Mouse (Mus musculus): ENCODE results near the gene Gm10037. TPM values are rescaled to one million over a fixed set of nuclear protein-coding genes. Genes with fewer than 3 reads are reported as not detected.
A peak's percentile ranks its signal among the peaks of the same experiment; 100 is the strongest.
"Not testable (repeated sequence)": the region's sequence is repeated elsewhere in the genome, so short reads cannot be mapped to it uniquely, and the experiment has no call there.

Gm10037 gene
- total and polyA plus RNA-seq, 3 experiments: 0.73 to 1.2 TPM; not detected in 1

DNA sequence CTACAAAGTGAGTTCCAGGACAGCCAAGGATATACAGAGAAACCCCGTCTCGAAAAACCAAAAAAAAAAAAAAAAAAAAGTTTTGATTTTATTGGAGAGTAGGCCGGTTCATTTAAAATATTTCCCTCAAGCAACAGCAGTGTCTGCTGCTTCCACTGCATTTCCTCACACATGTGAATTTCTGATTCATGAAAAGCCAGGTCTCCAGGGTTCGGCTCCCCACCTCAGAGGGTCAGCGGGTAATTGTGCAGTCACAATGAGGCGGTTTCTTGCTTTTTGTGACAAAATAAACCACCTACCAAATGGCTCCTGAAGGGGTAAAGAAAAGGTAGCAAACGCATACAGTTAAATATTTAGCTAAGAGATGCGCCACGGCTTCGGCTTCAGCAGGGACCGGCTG, 32.1 kb downstream of the Gm10037 start, which contains the start of gene BC048507:
TSS of gene BC048507 (plus strand) at position 301 of the 400 bp plus-strand sequence.
- Histone ChIP-seq H3K27me3 (ENCODE audit: control insufficient read depth, insufficient read depth, low read length) (0 out of 2 replicates have a peak, but pooled peaks cover 3% of the 10 kb centered on the region), H3K9ac (ENCODE audit: low read depth, low read length) (no peak within 1 kb of the TSS), H3K4me3 (no peak within 1 kb of the TSS), H3K79me2 (replicated peaks; ENCODE audit: control insufficient read depth, insufficient read depth, low read length) (no peaks in the 10 kb centered on the region), H3K36me3 (ENCODE audit: control insufficient read depth, insufficient read depth, low read length) (no peaks in the 10 kb centered on the region), H3K4me1 (ENCODE audit: control insufficient read depth, insufficient read depth, low read length) (no peaks in the 10 kb centered on the region), H3K27ac (no peak within 1 kb of the TSS)
- TF ChIP-seq POLR2A (IDR thresholded peaks at IDR 0.05; ENCODE audit: insufficient read depth, low read depth, low read length) (no peak), EP300 (IDR thresholded peaks at IDR 0.05; ENCODE audit: insufficient read depth, low read depth, low read length) (no peak), CTCF (IDR thresholded peaks at IDR 0.05) (no peak)
- 72% methylated on average over 11 of the region's 11 CpGs for WGBS
- no peak for DNase-seq
- intact Hi-C loops (cut with DNase I): no loop called here

DNA sequence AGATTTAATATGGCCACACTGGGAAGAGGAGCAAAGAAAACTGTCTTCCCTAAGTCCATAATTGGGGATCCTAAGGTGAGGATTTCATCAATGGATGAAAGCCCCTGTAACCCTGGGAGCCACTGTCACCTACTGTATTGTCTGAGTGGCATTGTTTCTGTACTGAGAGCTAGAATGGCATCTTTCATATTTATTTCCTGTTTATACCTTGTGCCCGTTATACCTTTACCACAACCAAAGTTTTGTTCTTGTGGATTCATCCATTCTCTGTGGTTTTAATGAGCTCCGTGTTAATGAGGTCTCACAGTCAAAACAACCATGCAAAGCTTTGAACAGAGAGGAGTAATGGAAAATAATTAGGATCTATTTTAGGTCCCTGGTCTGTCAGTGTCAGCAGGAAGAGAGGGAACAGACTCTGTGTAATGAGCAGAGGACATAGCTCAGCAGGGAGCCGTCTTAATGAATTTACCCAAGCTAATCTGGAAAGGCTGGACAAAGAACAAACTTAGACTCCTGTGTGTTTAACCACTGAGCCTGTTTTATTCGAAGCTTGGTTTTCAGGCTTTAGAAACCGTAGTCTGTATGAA, 34.0 kb downstream of the Gm10037 start:
- Histone ChIP-seq H3K4me3 (no peak overlapping the region), H3K27me3 (ENCODE audit: control insufficient read depth, insufficient read depth, low read length) (0 out of 2 replicates have a peak, but pooled peaks cover 2% of the 10 kb centered on the region), H3K79me2 (replicated peaks; ENCODE audit: control insufficient read depth, insufficient read depth, low read length) (no peaks in the 10 kb centered on the region), H3K4me1 (ENCODE audit: control insufficient read depth, insufficient read depth, low read length) (no peaks in the 10 kb centered on the region), H3K27ac (no peak overlapping the region), H3K36me3 (ENCODE audit: control insufficient read depth, insufficient read depth, low read length) (no peaks in the 10 kb centered on the region), H3K9ac (ENCODE audit: low read depth, low read length) (no peak overlapping the region)
- no peak for TF ChIP-seq CTCF (IDR thresholded peaks at IDR 0.05)
- no peak for TF ChIP-seq EP300 (IDR thresholded peaks at IDR 0.05; ENCODE audit: insufficient read depth, low read depth, low read length)
- TF ChIP-seq POLR2A (IDR thresholded peaks at IDR 0.05; ENCODE audit: insufficient read depth, low read depth, low read length): no peak
- DNase-seq: no peak
- intact Hi-C loops (cut with DNase I): no loop called here
- WGBS: 57% methylated on average over 5 of the region's 5 CpGs

DNA sequence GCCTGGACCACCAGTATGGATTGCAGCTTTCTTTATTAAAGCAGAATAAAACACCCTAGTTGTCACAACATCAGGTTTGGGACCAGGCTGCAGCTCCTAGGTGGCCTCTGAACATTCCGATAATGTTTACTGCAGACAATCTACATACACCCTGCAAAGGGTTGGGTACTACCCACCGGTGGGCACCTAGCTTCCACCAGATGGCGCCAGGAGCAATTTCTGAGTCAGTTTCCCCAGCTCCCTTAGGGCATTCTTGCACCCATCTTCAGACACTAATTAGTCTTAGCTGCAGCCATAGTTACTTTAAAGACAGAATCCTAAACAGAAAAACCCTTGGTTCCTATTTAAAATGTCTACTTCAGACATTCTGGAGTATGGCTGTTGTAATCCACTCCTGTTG, 37.0 kb downstream of the Gm10037 start:
- TF ChIP-seq EP300 (IDR thresholded peaks at IDR 0.05; ENCODE audit: insufficient read depth, low read depth, low read length) (no peak), POLR2A (IDR thresholded peaks at IDR 0.05; ENCODE audit: insufficient read depth, low read depth, low read length) (no peak), CTCF (IDR thresholded peaks at IDR 0.05) (peak; percentile 18)

DNA sequence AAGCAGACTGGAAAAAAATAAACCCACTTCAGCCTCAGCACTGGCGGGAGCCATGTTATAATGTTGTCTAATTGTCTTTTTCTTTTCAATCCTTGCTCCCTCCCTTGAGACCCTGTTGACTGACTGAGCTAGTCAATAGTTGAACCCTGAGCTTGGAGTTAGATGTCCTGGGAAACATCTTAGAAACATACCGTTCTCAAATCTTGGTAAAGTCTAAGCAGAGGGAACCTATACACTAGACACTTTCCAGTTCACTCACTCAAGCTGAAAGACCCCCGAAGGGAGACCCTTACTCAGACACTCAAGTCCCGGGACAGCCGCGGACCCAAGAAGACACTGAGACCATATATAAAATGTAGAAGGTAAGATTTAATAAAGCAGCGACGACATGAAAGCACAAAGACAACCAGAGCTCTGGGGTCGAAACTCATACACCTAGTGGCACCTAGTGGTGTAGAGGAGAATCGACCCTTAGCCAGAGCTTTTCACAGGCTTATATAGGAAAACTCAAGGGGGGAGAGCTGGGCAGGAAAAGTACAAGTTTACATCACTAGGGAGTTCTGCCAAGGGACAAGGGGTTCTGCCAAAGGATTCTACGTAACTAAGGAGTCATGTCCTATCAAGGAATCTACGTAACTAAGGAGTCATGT, 45.3 kb downstream of the Gm10037 start:
- intact Hi-C loops (cut with DNase I); H3K27ac ChIP-seq; H3K79me2 ChIP-seq (replicated peaks; ENCODE audit: control insufficient read depth, insufficient read depth, low read length); H3K4me3 ChIP-seq; H3K9ac ChIP-seq (ENCODE audit: low read depth, low read length); H3K27me3 ChIP-seq (ENCODE audit: control insufficient read depth, insufficient read depth, low read length); H3K36me3 ChIP-seq (ENCODE audit: control insufficient read depth, insufficient read depth, low read length); DNase-seq; H3K4me1 ChIP-seq (ENCODE audit: control insufficient read depth, insufficient read depth, low read length): not testable (repeated sequence)
- WGBS: 23% methylated on average over 8 of the region's 12 CpGs

More for the DNA sequence above, 37.0 kb downstream of the Gm10037 start:
- Histone ChIP-seq H3K79me2 (replicated peaks; ENCODE audit: control insufficient read depth, insufficient read depth, low read length) (no peaks in the 10 kb centered on the region), H3K36me3 (ENCODE audit: control insufficient read depth, insufficient read depth, low read length) (no peaks in the 10 kb centered on the region), H3K4me1 (ENCODE audit: control insufficient read depth, insufficient read depth, low read length) (no peaks in the 10 kb centered on the region), H3K9ac (ENCODE audit: low read depth, low read length) (no peak overlapping the region), H3K4me3 (no peak overlapping the region), H3K27ac (no peak overlapping the region), H3K27me3 (ENCODE audit: control insufficient read depth, insufficient read depth, low read length) (0 out of 2 replicates have a peak, but pooled peaks cover 2% of the 10 kb centered on the region)
- intact Hi-C loops (cut with DNase I): no loop called here
- WGBS: 36% methylated on average over 3 of the region's 3 CpGs
- no peak for DNase-seq

DNA sequence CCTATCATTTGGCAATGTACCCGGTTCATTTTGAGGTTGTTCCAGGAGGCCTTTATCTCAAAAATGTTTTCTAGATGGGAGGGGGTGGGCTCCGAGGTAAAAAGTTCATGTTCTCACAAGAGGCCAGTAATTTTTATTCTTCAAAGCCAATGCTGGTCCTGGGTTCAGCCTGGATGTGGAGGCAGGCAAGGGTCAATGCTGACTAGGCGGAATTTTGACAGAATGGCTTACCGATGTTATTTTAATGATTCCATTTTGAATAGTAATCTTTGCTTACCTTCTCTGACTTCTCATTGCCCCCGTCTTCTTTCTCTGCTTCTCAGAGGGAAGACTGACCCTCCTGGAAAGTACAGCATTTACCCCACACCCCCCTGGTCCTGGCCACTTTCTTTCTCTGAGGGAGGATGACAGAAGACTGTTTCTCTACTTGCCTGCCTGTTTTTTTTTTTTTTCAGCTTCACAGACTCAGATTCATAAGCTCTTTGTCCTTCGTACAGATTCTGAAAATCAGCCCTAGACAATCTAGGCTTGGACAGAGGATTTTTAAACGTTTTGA, 45.9 kb downstream of the Gm10037 start:
- Histone ChIP-seq H3K27me3 (ENCODE audit: control insufficient read depth, insufficient read depth, low read length) (no peaks in the 10 kb centered on the region), H3K27ac (no peak overlapping the region), H3K9ac (ENCODE audit: low read depth, low read length) (no peak overlapping the region), H3K79me2 (replicated peaks; ENCODE audit: control insufficient read depth, insufficient read depth, low read length) (no peaks in the 10 kb centered on the region), H3K36me3 (ENCODE audit: control insufficient read depth, insufficient read depth, low read length) (no peaks in the 10 kb centered on the region), H3K4me1 (ENCODE audit: control insufficient read depth, insufficient read depth, low read length) (no peaks in the 10 kb centered on the region), H3K4me3 (no peak overlapping the region)
- intact Hi-C loops (cut with DNase I): no loop called here
- no peak for DNase-seq
- WGBS: 29% methylated on average over 7 of the region's 7 CpGs
- TF ChIP-seq EP300 (IDR thresholded peaks at IDR 0.05; ENCODE audit: insufficient read depth, low read depth, low read length): no peak
- no peak for TF ChIP-seq POLR2A (IDR thresholded peaks at IDR 0.05; ENCODE audit: insufficient read depth, low read depth, low read length)
- TF ChIP-seq CTCF (IDR thresholded peaks at IDR 0.05): no peak

DNA sequence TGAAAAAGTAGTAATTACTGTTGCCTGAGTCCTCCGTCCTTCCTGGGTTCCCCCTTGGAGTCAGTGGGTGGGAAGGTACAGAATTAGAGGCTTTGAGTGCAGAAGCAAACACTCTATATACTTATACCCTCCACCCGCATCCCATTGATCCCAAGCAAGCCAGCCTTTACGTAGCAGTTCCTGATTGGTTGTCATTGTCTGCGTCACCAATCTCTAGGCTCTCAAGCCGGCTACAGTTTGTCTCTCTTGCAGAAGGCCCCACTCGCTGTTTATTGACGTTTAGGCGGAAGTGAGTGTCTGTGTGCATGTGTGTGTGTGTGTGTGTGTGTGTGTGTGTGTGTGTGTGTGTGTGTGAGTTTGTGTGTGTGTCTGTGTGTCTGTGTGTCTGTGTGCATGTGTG, 53.1 kb downstream of the Gm10037 start:
- no peak overlapping the region for H3K27ac ChIP-seq
- no peak for DNase-seq
- 85% methylated on average over 8 of the region's 8 CpGs for WGBS
- H3K79me2 ChIP-seq (replicated peaks; ENCODE audit: control insufficient read depth, insufficient read depth, low read length): no peaks in the 10 kb centered on the region
- H3K9ac ChIP-seq (ENCODE audit: low read depth, low read length): no peak overlapping the region
- TF ChIP-seq EP300 (IDR thresholded peaks at IDR 0.05; ENCODE audit: insufficient read depth, low read depth, low read length): no peak
- H3K4me3 ChIP-seq: no peak overlapping the region
- no peaks in the 10 kb centered on the region for H3K4me1 ChIP-seq (ENCODE audit: control insufficient read depth, insufficient read depth, low read length)
- H3K27me3 ChIP-seq (ENCODE audit: control insufficient read depth, insufficient read depth, low read length): no peaks in the 10 kb centered on the region
- intact Hi-C loops (cut with DNase I): no loop called here
- no peaks in the 10 kb centered on the region for H3K36me3 ChIP-seq (ENCODE audit: control insufficient read depth, insufficient read depth, low read length)

Other genes starting within 250 kb of the Gm10037 start
- gene Zfp729b, start 221.4 kb upstream of the Gm10037 start, total RNA-seq (2021): 1 to 10 TPM; 3.5 to 3.9 TPM
- 0.49 and 0.91 TPM in 2 replicates for gene Zfp729b, start 221.4 kb upstream of the Gm10037 start, polyA plus RNA-seq (2012; rRNA removed)
- gene Gm49345, start 193.3 kb upstream of the Gm10037 start, total RNA-seq (2021): 1 to 10 TPM in 1 of 2 experiments, under 1 TPM in 1; 0.50 to 1.4 TPM
- 0.32 TPM in 1 of 2 replicates, not detected in the other for gene Gm49345, start 193.3 kb upstream of the Gm10037 start, polyA plus RNA-seq (2012; rRNA removed)
- 1 to 10 TPM; 2.9 to 4.1 TPM for gene Zfp729a, start 193.3 kb upstream of the Gm10037 start, total RNA-seq (2021)
- gene Zfp729a, start 193.3 kb upstream of the Gm10037 start, polyA plus RNA-seq (2012; rRNA removed): 0.39 and 2.0 TPM in 2 replicates
- 1 to 10 TPM; 3.5 to 4.0 TPM for gene Zfp738, start 144.0 kb upstream of the Gm10037 start, total RNA-seq (2021)
- gene Zfp738, start 144.0 kb upstream of the Gm10037 start, polyA plus RNA-seq (2012; rRNA removed): 1.7 and 4.0 TPM in 2 replicates
- 1 to 10 TPM; 5.2 to 6.4 TPM for gene Zfp65, start 101.9 kb upstream of the Gm10037 start, total RNA-seq (2021)
- gene Zfp65, start 101.9 kb upstream of the Gm10037 start, polyA plus RNA-seq (2012; rRNA removed): 0.59 and 1.1 TPM in 2 replicates
- 1 to 10 TPM; 1.7 to 3.0 TPM for gene Zfp85, start 75.9 kb upstream of the Gm10037 start, total RNA-seq (2021)
- gene Zfp85, start 75.9 kb upstream of the Gm10037 start, polyA plus RNA-seq (2012; rRNA removed): 0.66 and 1.4 TPM in 2 replicates
- gene Zfp493, start 51.4 kb upstream of the Gm10037 start, total RNA-seq (2021): 1 to 10 TPM in 1 of 2 experiments, under 1 TPM in 1; 0.84 to 1.1 TPM
- 0.43 and 0.67 TPM in 2 replicates for gene Zfp493, start 51.4 kb upstream of the Gm10037 start, polyA plus RNA-seq (2012; rRNA removed)
- 1 to 10 TPM; 1.5 to 1.6 TPM for gene Zfp273, start 17.4 kb upstream of the Gm10037 start, total RNA-seq (2021)
- gene Zfp273, start 17.4 kb upstream of the Gm10037 start, polyA plus RNA-seq (2012; rRNA removed): 0.37 and 1.4 TPM in 2 replicates
- not detected for gene BC048507, start 32.2 kb downstream of the Gm10037 start, total RNA-seq (2021)
- gene BC048507, start 32.2 kb downstream of the Gm10037 start, polyA plus RNA-seq (2012; rRNA removed): not detected in 2 replicates